27 mouse cellular contexts compared by ENCODE assay signal in the genomic region with DNA sequence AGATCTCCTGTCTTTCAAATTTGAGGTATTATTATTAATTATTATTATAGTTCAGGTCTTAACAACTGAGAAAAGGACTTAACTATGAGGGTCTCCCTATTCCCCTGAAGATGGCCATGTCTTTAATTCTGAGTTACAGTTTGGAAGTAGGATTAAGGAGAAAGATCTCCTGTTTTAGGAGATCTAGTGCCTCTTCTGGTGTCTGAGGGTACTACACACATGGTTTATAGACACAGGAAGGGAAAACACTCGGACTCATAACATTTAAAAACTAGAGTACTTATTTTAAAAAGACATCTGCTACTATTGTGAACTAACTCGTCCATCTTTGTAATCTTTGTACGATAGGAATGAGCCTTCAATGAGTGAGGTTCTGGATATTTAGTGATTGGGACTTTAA. TPM values are rescaled to one million over a fixed set of nuclear protein-coding genes. Genes with fewer than 3 reads are reported as not detected.
DNase-seq lines count a peak whose midpoint lies in the region; ATAC-seq and TF ChIP-seq lines count a peak whose summit lies in the region.
"Had no signal": no experiment of that assay in that cellular context is flagged by ENCODE, and none has a peak within 500 bp of the region (broad histone marks: within the 10 kb centered on the region; RNA-seq: fewer than 3 reads in every experiment).

No protein-coding gene starts in this region.

- no peak for DNase-seq in forebrain, postnatal 0 days
- no peak for DNase-seq in forebrain, embryonic 10.5 days (ENCODE audit: extremely low spot score, low spot score)
- DNase-seq in lung, embryonic 14.5 days: peak; percentile 31
- no peak for DNase-seq in lung, postnatal 0 days (ENCODE audit: low spot score)
- peak; percentile 28 for DNase-seq in CH12.LX (ENCODE audit: extremely low read depth)
- DNase-seq in brain, embryonic 14.5 days (ENCODE audit: low read depth): no peak
- DNase-seq in MN1 (ENCODE audit: low spot score): no peak
- DNase-seq in heart, postnatal 14 days: no peak
- DNase-seq: cerebellum, adult 11-12 months; cerebellum, postnatal 36 days; heart, adult 18-20 months; kidney, adult 11 months; kidney, postnatal 10 days; lung, adult 18-20 months; lung, postnatal 4 days had no signal

- H3K27me3 ChIP-seq in forebrain, postnatal 0 days (ENCODE audit: insufficient read depth, low read length): no peaks in the 10 kb centered on the region
- no peaks in the 10 kb centered on the region for H3K27me3 ChIP-seq in forebrain, embryonic 10.5 days (ENCODE audit: poor library complexity, severe bottlenecking)
- no peaks in the 10 kb centered on the region for H3K27me3 ChIP-seq in lung, embryonic 14.5 days (ENCODE audit: insufficient read depth, low read length)
- no peaks in the 10 kb centered on the region for H3K27me3 ChIP-seq in lung, postnatal 0 days (replicated peaks; ENCODE audit: insufficient read depth, low read length)
- H3K27me3 ChIP-seq in CH12.LX (replicated peaks): no peaks in the 10 kb centered on the region
- H3K27me3 ChIP-seq: forebrain, embryonic 15.5 days; hindbrain, embryonic 13.5 days; limb, embryonic 15.5 days had no signal

- TF ChIP-seq CTCF in forebrain, postnatal 0 days (IDR thresholded peaks at IDR 0.05; ENCODE audit: low read depth): peak; percentile 41
- TF ChIP-seq CTCF in lung, embryonic 14.5 days (IDR thresholded peaks at IDR 0.05; ENCODE audit: low read depth): 0 out of 2 replicates have a peak, but pooled peaks have one; percentile 28
- TF ChIP-seq CTCF in lung, postnatal 0 days (IDR thresholded peaks at IDR 0.05): no peak; the same call in 1 of the 2 replicates
- TF ChIP-seq CTCF in CH12.LX (conservative IDR thresholded peaks at IDR 0.05 in 1 of 2, IDR thresholded peaks at IDR 0.05 in 1 of 2; ENCODE audit: low read depth in 2 of 2, low read length in 2 of 2): peak; percentile 27 to 47; a peak in 3 of 4 replicates
- 0 out of 2 replicates have a peak, but pooled peaks have one; percentile 1 for TF ChIP-seq CTCF in brain, embryonic 14.5 days (IDR thresholded peaks at IDR 0.05; ENCODE audit: borderline replicate concordance, extremely low read depth, insufficient read depth, insufficient read length)

- H3K4me3 ChIP-seq in forebrain, postnatal 0 days (ENCODE audit: low read depth, low read length): no peak overlapping the region
- no peak overlapping the region for H3K4me3 ChIP-seq in forebrain, embryonic 10.5 days
- H3K4me3 ChIP-seq in lung, embryonic 14.5 days (ENCODE audit: low read depth, low read length): no peak overlapping the region
- no peak overlapping the region for H3K4me3 ChIP-seq in lung, postnatal 0 days (ENCODE audit: low read depth, low read length)
- H3K4me3 ChIP-seq in CH12.LX (replicated peaks in 1 of 3; ENCODE audit: low read depth in 2 of 3, low read length in 2 of 3, poor library complexity in 1 of 3): no peak overlapping the region
- H3K4me3 ChIP-seq: erythroblast, embryonic 14.5 days; forebrain, embryonic 15.5 days; hindbrain, embryonic 13.5 days; limb, embryonic 15.5 days; midbrain, embryonic 10.5 days had no signal

- intact Hi-C loops in heart, postnatal 14 days (cut with DNase I): no loop called here

- no peak overlapping the region for H3K9ac ChIP-seq in forebrain, postnatal 0 days
- no peak overlapping the region for H3K9ac ChIP-seq in lung, embryonic 14.5 days
- no peak overlapping the region for H3K9ac ChIP-seq in lung, postnatal 0 days (replicated peaks; ENCODE audit: low read depth)
- H3K9ac ChIP-seq in CH12.LX (ENCODE audit: insufficient read depth, low read depth): no peak overlapping the region
- H3K9ac ChIP-seq: forebrain, embryonic 15.5 days; hindbrain, embryonic 13.5 days; limb, embryonic 15.5 days had no signal

- no peaks in the 10 kb centered on the region for H3K36me3 ChIP-seq in forebrain, postnatal 0 days (ENCODE audit: insufficient read depth)
- no peaks in the 10 kb centered on the region for H3K36me3 ChIP-seq in forebrain, embryonic 10.5 days (replicated peaks)
- H3K36me3 ChIP-seq in lung, embryonic 14.5 days (ENCODE audit: insufficient read depth): no peaks in the 10 kb centered on the region
- H3K36me3 ChIP-seq in lung, postnatal 0 days (ENCODE audit: insufficient read depth, low read length): no peaks in the 10 kb centered on the region
- no peaks in the 10 kb centered on the region for H3K36me3 ChIP-seq in CH12.LX (replicated peaks in 1 of 2; ENCODE audit: control insufficient read depth in 1 of 2, insufficient read depth in 1 of 2, low read length in 1 of 2)
- H3K36me3 ChIP-seq: forebrain, embryonic 15.5 days; hindbrain, embryonic 13.5 days; limb, embryonic 15.5 days; midbrain, embryonic 10.5 days had no signal

- dilution Hi-C loops in CH12.LX (cut with MboI; ENCODE audit: extremely low pct_ligation_motif_present, extremely low pct_unique_long_range_greater_than_20kb, low sequenced_read_pairs): no loop called here

- in situ Hi-C loops in CH12.LX (cut with MboI; ENCODE audit: low pct_ligation_motif_present, low pct_unique_long_range_greater_than_20kb, low sequenced_read_pairs): no loop called here

- H3K4me2 ChIP-seq in forebrain, postnatal 0 days (ENCODE audit: low read depth): no peak overlapping the region
- no peak overlapping the region for H3K4me2 ChIP-seq in lung, embryonic 14.5 days
- H3K4me2 ChIP-seq in lung, postnatal 0 days (replicated peaks; ENCODE audit: low read depth, low read length): no peak overlapping the region
- H3K4me2 ChIP-seq in CH12.LX (ENCODE audit: insufficient read depth, low read depth, poor library complexity, severe bottlenecking): no peak overlapping the region
- H3K4me2 ChIP-seq: forebrain, embryonic 15.5 days; hindbrain, embryonic 13.5 days; limb, embryonic 15.5 days had no signal

- no peak for ATAC-seq in forebrain, postnatal 0 days
- no peak for ATAC-seq in lung, embryonic 14.5 days (ENCODE audit: insufficient read depth)
- ATAC-seq in lung, postnatal 0 days: no peak
- ATAC-seq: forebrain, embryonic 15.5 days had no signal

- TF ChIP-seq RAD21 in CH12.LX (IDR thresholded peaks at IDR 0.05; ENCODE audit: low read depth, low read length): peak; percentile 28

- no peak for TF ChIP-seq EP300 in lung, postnatal 0 days (IDR thresholded peaks at IDR 0.05)
- no peak for TF ChIP-seq EP300 in CH12.LX (IDR thresholded peaks at IDR 0.05; ENCODE audit: low read length)

- no peaks in the 10 kb centered on the region for H3K79me2 ChIP-seq in CH12.LX (replicated peaks; ENCODE audit: control insufficient read depth, extremely low read depth, insufficient read depth, poor library complexity, severe bottlenecking)

- WGBS in forebrain, postnatal 0 days: 81% methylated on average over 3 of the region's 3 CpGs
- WGBS in forebrain, embryonic 10.5 days: 81% methylated on average over 3 of the region's 3 CpGs
- WGBS in lung, embryonic 14.5 days: 60% methylated on average over 3 of the region's 3 CpGs
- WGBS in lung, postnatal 0 days: 49% methylated on average over 3 of the region's 3 CpGs

- H3K9me3 ChIP-seq in forebrain, postnatal 0 days (ENCODE audit: low read length): no peaks in the 10 kb centered on the region
- H3K9me3 ChIP-seq in forebrain, embryonic 10.5 days: no peaks in the 10 kb centered on the region
- H3K9me3 ChIP-seq in lung, embryonic 14.5 days (ENCODE audit: low read depth, low read length): no peaks in the 10 kb centered on the region
- no peaks in the 10 kb centered on the region for H3K9me3 ChIP-seq in lung, postnatal 0 days (ENCODE audit: low read length)
- peaks cover 4% of the 10 kb centered on the region for H3K9me3 ChIP-seq in CH12.LX (replicated peaks; ENCODE audit: low read length)
- H3K9me3 ChIP-seq: forebrain, embryonic 15.5 days; hindbrain, embryonic 13.5 days; limb, embryonic 15.5 days; midbrain, embryonic 10.5 days had no signal

- H3K27ac ChIP-seq in forebrain, postnatal 0 days (ENCODE audit: low read depth, low read length): no peak overlapping the region
- no peak overlapping the region for H3K27ac ChIP-seq in forebrain, embryonic 10.5 days
- no peak overlapping the region for H3K27ac ChIP-seq in lung, embryonic 14.5 days (ENCODE audit: low read depth)
- H3K27ac ChIP-seq in lung, postnatal 0 days (ENCODE audit: low read length): no peak overlapping the region
- H3K27ac ChIP-seq in CH12.LX (ENCODE audit: insufficient read depth, low read depth): no peak overlapping the region
- H3K27ac ChIP-seq: forebrain, embryonic 15.5 days; hindbrain, embryonic 13.5 days; limb, embryonic 15.5 days; midbrain, embryonic 10.5 days had no signal

- TF ChIP-seq POLR2A in CH12.LX (IDR thresholded peaks at IDR 0.05; ENCODE audit: low read depth, low read length): no peak
- TF ChIP-seq POLR2A in brain, embryonic 14.5 days (IDR thresholded peaks at IDR 0.05; ENCODE audit: borderline replicate concordance, extremely low read depth, insufficient read depth, insufficient read length, poor library complexity, severe bottlenecking): no peak

- H3K4me1 ChIP-seq in forebrain, postnatal 0 days (ENCODE audit: insufficient read depth): no peaks in the 10 kb centered on the region
- no peaks in the 10 kb centered on the region for H3K4me1 ChIP-seq in forebrain, embryonic 10.5 days
- H3K4me1 ChIP-seq in lung, embryonic 14.5 days (ENCODE audit: insufficient read depth): no peaks in the 10 kb centered on the region
- H3K4me1 ChIP-seq in lung, postnatal 0 days (ENCODE audit: insufficient read depth, low read depth, low read length): no peaks in the 10 kb centered on the region
- no peaks in the 10 kb centered on the region for H3K4me1 ChIP-seq in CH12.LX (ENCODE audit: control insufficient read depth in 1 of 2, insufficient read depth in 2 of 2)
- H3K4me1 ChIP-seq: forebrain, embryonic 15.5 days; hindbrain, embryonic 13.5 days; limb, embryonic 15.5 days; midbrain, embryonic 10.5 days had no signal

RNA-seq across cellular contexts. Expression of a gene that starts 24.1 kb away (rescaled TPM):
- total RNA-seq in forebrain, postnatal 0 days (2014; rRNA removed): not detected in 2 replicates
- polyA plus RNA-seq in forebrain, postnatal 0 days (2015; fragmentation: Nextera tagmentation; extraction: Ambion mirVana): not detected in 2 replicates
- polyA plus RNA-seq in forebrain, embryonic 10.5 days (2016; fragmentation: Nextera tagmentation; extraction: Ambion mirVana): not detected in 2 replicates
- polyA plus RNA-seq in lung, embryonic 14.5 days (2014; fragmentation: Nextera tagmentation; extraction: Ambion mirVana): not detected in 2 replicates
- polyA plus RNA-seq in lung, postnatal 0 days (2015; fragmentation: Nextera tagmentation; extraction: Ambion mirVana): not detected in 2 replicates
- total RNA-seq in CH12.LX (2012; rRNA removed): not detected in 2 replicates
- not detected in 2 replicates for total RNA-seq in CH12.LX (2014; rRNA removed)
- polyA plus RNA-seq in CH12.LX (2012; ENCODE audit: insufficient read length, low read depth): not detected in 2 replicates
- polyA plus RNA-seq in brain, embryonic 14.5 days (2012; rRNA removed): not detected in 2 replicates
- total RNA-seq in heart, postnatal 14 days (2021): not detected
- total RNA-seq: adrenal gland, adult 18-20 months; gastrocnemius, adult 18-20 months; heart, adult 18-20 months; layer of hippocampus, postnatal 10 days; left cerebral cortex, postnatal 25 days; neutrophil, adult 5-6 weeks had no signal
- polyA plus RNA-seq: embryonic facial prominence, embryonic 11.5 days; erythroblast, embryonic 14.5 days; forebrain, embryonic 15.5 days; heart, embryonic 16.5 days; hindbrain, embryonic 13.5 days; limb, embryonic 15.5 days; midbrain, embryonic 10.5 days had no signal

RNA-seq across cellular contexts. Expression of a gene that starts 49.0 kb away (rescaled TPM):
- 9.6 and 10.0 TPM in 2 replicates for total RNA-seq in forebrain, postnatal 0 days (2014; rRNA removed)
- 7.9 and 12.7 TPM in 2 replicates for polyA plus RNA-seq in forebrain, postnatal 0 days (2015; fragmentation: Nextera tagmentation; extraction: Ambion mirVana)
- polyA plus RNA-seq in forebrain, embryonic 10.5 days (2016; fragmentation: Nextera tagmentation; extraction: Ambion mirVana): 0.15 and 0.16 TPM in 2 replicates
- polyA plus RNA-seq in lung, embryonic 14.5 days (2014; fragmentation: Nextera tagmentation; extraction: Ambion mirVana): 1.1 and 2.3 TPM in 2 replicates
- 3.7 and 5.0 TPM in 2 replicates for polyA plus RNA-seq in lung, postnatal 0 days (2015; fragmentation: Nextera tagmentation; extraction: Ambion mirVana)
- total RNA-seq in CH12.LX (2012; rRNA removed) (not detected in 2 replicates), CH12.LX (2014; rRNA removed) (not detected in 2 replicates)
- 0.12 TPM in 1 of 2 replicates, not detected in the other for polyA plus RNA-seq in CH12.LX (2012; ENCODE audit: insufficient read length, low read depth)
- 1.9 and 5.7 TPM in 2 replicates for polyA plus RNA-seq in brain, embryonic 14.5 days (2012; rRNA removed)
- 10 to 100 TPM; 27.9 to 29.4 TPM for total RNA-seq in heart, postnatal 14 days (2021)
- total RNA-seq: neutrophil, adult 5-6 weeks had no signal
- polyA plus RNA-seq: erythroblast, embryonic 14.5 days had no signal

Comparison
In these comparisons a context has a peak if more than half of its experiments do, and no peak if none do; other contexts are left out.
1. DNase-seq: peak in lung, embryonic 14.5 days (single experiment) and CH12.LX (single experiment); none in forebrain, postnatal 0 days (single experiment), forebrain, embryonic 10.5 days (single experiment), lung, postnatal 0 days (single experiment), brain, embryonic 14.5 days (single experiment), MN1 (single experiment) and heart, postnatal 14 days (0 of 2).